Mouse (Mus musculus) stomach, embryonic 16.5 days (tissue): ENCODE results near the gene Sfswap. TPM values are rescaled to one million over a fixed set of nuclear protein-coding genes. Genes with fewer than 3 reads are reported as not detected.

Experiments
- ATAC-seq: fragments of 200-750 bp; cut with Nextera tagmentation; 2 replicates; pipeline ENCODE4 v1.8.0; 2017; ENCODE audit warnings: moderate number of reproducible peaks, moderate TSS enrichment; ENCODE audit not compliant: insufficient read depth, low FRiP score
- H3K27ac ChIP-seq: fragments of 300-500 bp; sonication (generic); 2 replicates; pipeline ENCODE4 v1.5.1; 2014; ENCODE audit warnings: low read length
- H3K27me3 ChIP-seq: fragments of 300-500 bp; sonication (generic); 2 replicates; pipeline ENCODE4 v1.6.1; 2014; ENCODE audit warnings: low read length, control low read depth, mixed read lengths; ENCODE audit not compliant: control insufficient read depth, insufficient read depth
- H3K36me3 ChIP-seq: fragments of 300-500 bp; sonication (generic); 2 replicates; pipeline ENCODE4 v1.6.1; 2014; ENCODE audit warnings: low read length; ENCODE audit not compliant: control insufficient read depth, insufficient read depth
- H3K4me1 ChIP-seq: fragments of 300-500 bp; sonication (generic); 2 replicates; pipeline ENCODE4 v1.6.1; 2014; ENCODE audit warnings: low read length, control low read depth, mixed read lengths; ENCODE audit not compliant: control insufficient read depth, insufficient read depth
- H3K4me2 ChIP-seq: fragments of 300-500 bp; sonication (generic); 2 replicates; pipeline ENCODE4 v1.6.1; 2014; ENCODE audit warnings: low read depth, low read length, mixed read lengths
- H3K4me3 ChIP-seq: fragments of 300-500 bp; sonication (generic); replicated peaks from 2 replicates; pipeline ENCODE4 v1.5.1; 2014; ENCODE audit warnings: mild to moderate bottlenecking, low read length
- H3K9ac ChIP-seq: fragments of 300-500 bp; sonication (generic); 2 replicates; pipeline ENCODE4 v1.6.1; 2014; ENCODE audit warnings: low read length
- H3K9me3 ChIP-seq: fragments of 300-500 bp; sonication (generic); replicated peaks from 2 replicates; pipeline ENCODE4 v1.6.1; 2016; ENCODE audit warnings: low read length, control low read depth; ENCODE audit not compliant: control insufficient read depth
- WGBS: fragments of 180-500 bp; shearing (Covaris S2); extraction: QIAGEN DNeasy Blood & Tissue Kit; methylation state at CpG from one replicate; pipeline ENCODE4 v1.1.7; 2014; 5-methylcytosine and 5-hydroxymethylcytosine counted together
- polyA plus RNA-seq: library from polyadenylated mRNA; unstranded; fragments of >200 nt; fragmentation: Nextera tagmentation; extraction: Ambion mirVana; gene quantifications from 2 replicates; pipeline ENCODE4 v1.2.1, GENCODE M21; 2015

Gene Sfswap
- polyA plus RNA-seq, 1 experiment from 2014 or later = 35.5 TPM

DNA sequence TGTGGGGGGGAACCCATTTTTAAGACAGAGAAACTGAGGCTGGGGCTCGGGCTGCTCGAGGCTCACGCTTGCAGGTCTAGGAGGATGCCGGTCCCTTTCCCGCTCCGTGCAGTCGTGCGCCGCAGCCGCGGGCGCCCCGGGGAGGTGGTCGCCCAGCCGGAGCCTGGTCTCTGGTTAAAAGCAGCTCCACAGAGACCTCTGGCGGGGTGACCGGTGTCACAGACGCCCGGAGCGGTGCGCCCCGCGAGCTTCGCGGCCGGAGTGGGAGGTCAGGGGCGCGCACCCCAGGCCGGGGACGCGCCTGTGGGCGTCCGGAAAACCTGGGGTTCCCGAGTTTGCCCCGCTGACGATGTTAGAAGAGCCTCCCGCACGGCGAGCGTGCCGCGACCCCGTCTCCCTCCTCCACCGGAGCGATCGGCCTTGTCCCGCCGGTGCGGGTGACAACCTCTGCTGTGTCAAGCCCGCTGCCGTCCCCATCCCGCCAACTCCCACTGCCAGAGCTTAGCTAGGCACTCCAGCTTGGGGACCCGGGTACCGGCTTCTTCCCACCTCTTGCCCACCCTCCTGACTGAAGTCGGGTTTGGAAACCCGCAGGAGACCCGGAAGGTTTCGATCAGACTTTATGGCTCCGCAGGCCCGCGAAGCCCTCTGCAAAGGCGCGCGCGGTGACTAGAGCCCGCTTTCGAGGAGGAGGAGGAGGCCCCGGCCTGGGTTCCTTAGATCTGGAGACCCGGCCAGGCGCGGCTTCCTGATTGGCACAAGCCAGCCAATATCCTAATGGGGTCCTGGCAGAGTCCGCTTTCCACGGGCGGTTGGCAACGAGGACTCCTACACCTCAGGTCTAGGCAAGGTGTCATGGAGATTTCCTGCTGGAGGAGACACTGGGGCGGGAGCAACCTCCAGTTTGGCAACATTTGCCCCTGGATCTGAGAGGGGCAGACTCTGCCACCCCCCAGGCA lies 83.8 kb downstream of the Sfswap start:
- peaks cover 9% of the 10 kb centered on the region; the same call in 1 of the 2 replicates for H3K4me1 ChIP-seq
- H3K27me3 ChIP-seq = peaks cover 16% of the 10 kb centered on the region
- peak overlapping the region; percentile 82 for H3K9ac ChIP-seq
- WGBS = under 1% methylated on average over 76 of the region's 76 CpGs
- H3K4me2 ChIP-seq = peak overlapping the region; percentile 100
- no peaks in the 10 kb centered on the region for H3K36me3 ChIP-seq
- H3K27ac ChIP-seq = no peak overlapping the region
- peak; percentile 4; the same call in 1 of the 2 replicates for ATAC-seq
- H3K4me3 ChIP-seq = peak overlapping the region; percentile 76
- H3K9me3 ChIP-seq = no peaks in the 10 kb centered on the region

DNA sequence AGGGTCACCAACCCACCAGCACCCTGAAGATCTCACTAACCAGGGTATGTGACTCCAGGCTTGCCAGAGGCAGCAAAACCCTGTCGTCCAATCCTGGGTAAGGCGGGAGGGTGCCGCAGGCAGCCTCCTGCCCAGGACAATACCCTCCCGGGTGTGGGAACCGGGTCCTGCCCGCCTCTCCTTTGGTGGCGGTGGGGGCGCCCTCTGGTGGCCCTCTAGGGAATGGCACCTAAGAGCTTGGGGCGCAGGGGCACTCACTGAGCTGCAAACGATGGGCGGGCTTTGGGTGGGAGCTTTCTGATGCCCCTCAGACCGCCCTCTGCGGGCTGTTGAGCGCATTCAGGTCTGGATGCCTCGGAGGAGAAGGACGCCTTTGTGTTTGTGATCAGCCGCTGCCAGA lies 85.0 kb downstream of the Sfswap start:
- Histone ChIP-seq H3K36me3 (no peaks in the 10 kb centered on the region), H3K4me2 (peak overlapping the region; percentile 100), H3K9ac (peak overlapping the region; percentile 40; the same call in 1 of the 2 replicates), H3K27ac (no peak overlapping the region), H3K27me3 (peaks cover 16% of the 10 kb centered on the region), H3K4me3 (peak overlapping the region; percentile 76), H3K9me3 (no peaks in the 10 kb centered on the region), H3K4me1 (peaks cover 9% of the 10 kb centered on the region; the same call in 1 of the 2 replicates)
- under 1% methylated on average over 17 of the region's 17 CpGs for WGBS
- ATAC-seq = peak; percentile 30; the same call in 1 of the 2 replicates

DNA sequence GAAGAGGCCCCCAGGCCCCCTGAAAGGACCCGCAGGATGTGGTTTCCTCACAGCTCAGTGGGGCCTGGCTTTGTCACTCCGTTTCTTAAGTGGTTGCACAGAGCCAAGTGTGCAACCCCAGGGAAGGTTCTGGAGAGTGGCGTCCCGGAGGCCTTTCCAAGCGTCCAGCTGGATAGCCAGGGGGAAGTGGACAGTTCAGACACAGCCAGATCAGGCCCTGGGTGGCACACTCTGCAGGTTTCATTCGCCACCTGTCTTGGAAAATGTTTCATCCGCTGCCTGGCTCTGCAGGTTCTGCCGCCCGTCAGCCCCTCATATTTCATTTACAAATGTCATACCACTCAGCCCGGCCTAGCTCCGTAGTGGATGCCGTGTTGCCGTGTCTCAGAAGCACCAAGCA lies 85.5 kb downstream of the Sfswap start:
- no peaks in the 10 kb centered on the region for H3K9me3 ChIP-seq
- H3K4me1 ChIP-seq = peaks cover 9% of the 10 kb centered on the region; the same call in 1 of the 2 replicates
- 0 out of 2 replicates have a peak overlapping the region, but pooled peaks have one; percentile 0 for H3K4me3 ChIP-seq
- WGBS = 46% methylated on average over 13 of the region's 13 CpGs
- no peak for ATAC-seq
- H3K36me3 ChIP-seq = no peaks in the 10 kb centered on the region
- H3K27ac ChIP-seq = no peak overlapping the region
- H3K27me3 ChIP-seq = peaks cover 16% of the 10 kb centered on the region
- H3K9ac ChIP-seq = peak overlapping the region; percentile 12; the same call in 1 of the 2 replicates
- peak overlapping the region; percentile 100 for H3K4me2 ChIP-seq

DNA sequence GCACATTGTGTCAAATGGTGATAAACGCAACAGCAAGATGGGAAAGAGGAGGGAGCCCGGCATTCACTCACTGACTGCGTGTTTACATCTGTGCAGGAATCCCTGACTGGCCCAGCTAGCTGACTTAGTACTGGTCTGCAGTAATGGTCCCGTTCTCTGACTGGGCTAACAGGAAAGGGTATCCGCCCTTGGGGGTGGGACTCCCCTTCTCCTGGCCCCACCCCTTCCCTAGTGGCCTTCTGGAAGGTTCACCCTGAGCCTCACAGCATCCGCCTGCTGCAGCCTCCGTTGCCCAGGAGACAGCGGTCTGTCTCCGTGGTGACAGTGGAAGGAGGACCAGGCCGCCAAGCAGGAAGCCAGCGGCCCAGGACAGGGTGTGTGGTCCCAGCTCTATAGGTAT lies 89.9 kb downstream of the Sfswap start:
- Histone ChIP-seq H3K4me3 (no peak overlapping the region), H3K4me1 (peaks cover 6% of the 10 kb centered on the region; the same call in 1 of the 2 replicates), H3K36me3 (no peaks in the 10 kb centered on the region), H3K27ac (no peak overlapping the region), H3K9ac (no peak overlapping the region), H3K27me3 (peaks cover under 1% of the 10 kb centered on the region; the same call in 1 of the 2 replicates), H3K4me2 (no peak overlapping the region), H3K9me3 (no peaks in the 10 kb centered on the region)
- peak; percentile 22; the same call in 1 of the 2 replicates for ATAC-seq
- WGBS = 14% methylated on average over 11 of the region's 11 CpGs

DNA sequence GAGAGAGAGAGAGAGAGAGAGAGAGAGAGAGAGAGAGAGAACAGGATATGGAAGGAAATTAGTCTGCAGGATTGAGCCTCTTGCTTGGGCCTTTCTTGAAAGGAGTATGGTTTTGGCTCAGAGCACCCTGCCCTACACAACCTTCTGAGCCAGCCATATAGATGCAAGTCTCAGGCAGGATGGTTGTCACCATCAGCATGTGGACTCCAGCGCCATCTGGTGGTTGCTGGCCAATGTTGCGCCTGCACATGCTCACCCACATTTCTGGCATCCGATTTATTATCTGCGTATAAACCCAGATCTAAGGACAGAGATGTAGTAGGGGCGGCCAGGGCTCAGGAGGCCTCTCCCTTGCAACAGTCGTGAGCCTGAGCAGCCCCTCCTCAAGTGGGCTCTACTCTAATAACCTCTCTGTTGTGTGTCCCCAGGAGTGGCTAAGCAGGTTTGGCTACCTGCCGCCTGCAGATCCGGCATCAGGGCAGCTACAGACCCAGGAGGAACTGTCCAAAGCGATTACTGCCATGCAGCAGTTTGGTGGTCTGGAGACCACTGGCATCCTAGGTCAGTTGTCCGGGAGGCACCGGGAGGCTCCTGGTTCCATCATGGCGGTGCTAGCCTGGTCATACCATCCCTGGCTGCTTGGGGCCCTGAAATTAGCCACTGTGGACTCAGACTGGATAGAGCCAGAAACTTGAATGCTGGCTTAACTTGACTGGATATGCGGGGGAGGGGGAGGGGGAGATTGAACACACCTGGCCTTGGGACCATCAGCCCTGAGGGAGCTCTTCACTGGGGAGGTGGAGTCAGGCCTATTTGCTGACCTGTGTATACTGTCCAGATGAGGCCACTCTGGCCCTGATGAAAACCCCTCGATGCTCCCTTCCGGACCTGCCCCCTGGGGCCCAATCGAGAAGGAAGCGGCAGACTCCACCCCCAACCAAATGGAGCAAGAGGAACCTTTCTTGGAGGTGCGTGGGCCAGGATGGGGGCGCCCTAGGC lies 93.4 kb downstream of the Sfswap start:
- Histone ChIP-seq H3K4me3 (no peak overlapping the region), H3K27me3 (no peaks in the 10 kb centered on the region), H3K4me1 (peaks cover 6% of the 10 kb centered on the region; the same call in 1 of the 2 replicates), H3K9me3 (no peaks in the 10 kb centered on the region), H3K27ac (no peak overlapping the region), H3K9ac (no peak overlapping the region), H3K4me2 (no peak overlapping the region), H3K36me3 (no peaks in the 10 kb centered on the region)
- 28% methylated on average over 19 of the region's 19 CpGs for WGBS
- no peak for ATAC-seq

DNA sequence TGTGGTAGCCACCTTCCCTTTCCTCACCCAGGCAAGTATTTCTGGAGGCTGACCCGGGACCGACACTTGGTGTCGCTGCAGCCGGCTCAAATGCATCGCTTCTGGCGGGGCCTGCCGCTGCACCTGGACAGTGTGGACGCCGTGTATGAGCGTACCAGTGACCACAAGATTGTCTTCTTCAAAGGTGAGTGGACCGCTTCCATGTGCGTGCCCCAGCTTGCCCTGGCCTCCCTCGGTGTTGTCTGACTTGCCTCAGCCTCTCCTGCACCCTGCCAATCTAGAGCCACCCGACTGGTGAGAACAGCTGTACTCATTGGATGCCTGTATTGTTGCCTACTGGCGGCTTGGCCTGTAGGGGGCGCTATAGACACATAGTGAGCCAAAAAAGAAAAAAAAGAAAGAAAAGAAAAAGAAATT lies 101.1 kb downstream of the Sfswap start:
- H3K4me3 ChIP-seq = no peak overlapping the region
- ATAC-seq = no peak
- H3K27me3 ChIP-seq = no peaks in the 10 kb centered on the region
- H3K36me3 ChIP-seq = no peaks in the 10 kb centered on the region
- no peak overlapping the region for H3K27ac ChIP-seq
- no peaks in the 10 kb centered on the region for H3K4me1 ChIP-seq
- H3K9me3 ChIP-seq = no peaks in the 10 kb centered on the region
- no peak overlapping the region for H3K4me2 ChIP-seq
- WGBS = 42% methylated on average over 16 of the region's 16 CpGs
- no peak overlapping the region for H3K9ac ChIP-seq

DNA sequence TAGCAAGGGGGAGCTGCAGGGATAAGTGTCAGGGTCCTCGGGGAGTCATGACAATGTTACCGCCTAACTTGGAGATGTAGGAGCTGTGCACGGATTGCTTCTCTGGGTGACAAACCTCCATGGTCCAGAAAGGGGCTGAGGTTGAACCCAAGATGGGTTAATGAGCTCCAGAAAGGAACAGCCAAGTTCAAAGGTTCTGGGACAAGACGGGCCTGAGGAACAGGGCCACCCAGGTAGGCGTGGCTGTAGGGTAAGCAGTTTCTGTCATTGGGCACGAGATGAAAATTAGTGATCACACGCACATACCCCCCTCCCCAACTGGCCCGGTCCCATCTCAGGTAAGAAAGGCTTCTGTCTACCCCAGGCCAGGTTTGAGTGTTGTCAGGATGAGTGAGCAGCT lies 106.5 kb downstream of the Sfswap start:
- Histone ChIP-seq H3K27me3 (no peaks in the 10 kb centered on the region), H3K36me3 (no peaks in the 10 kb centered on the region), H3K4me1 (no peaks in the 10 kb centered on the region), H3K9me3 (no peaks in the 10 kb centered on the region), H3K4me2 (no peak overlapping the region), H3K27ac (no peak overlapping the region), H3K4me3 (no peak overlapping the region), H3K9ac (no peak overlapping the region)
- ATAC-seq = no peak
- 76% methylated on average over 8 of the region's 8 CpGs for WGBS

DNA sequence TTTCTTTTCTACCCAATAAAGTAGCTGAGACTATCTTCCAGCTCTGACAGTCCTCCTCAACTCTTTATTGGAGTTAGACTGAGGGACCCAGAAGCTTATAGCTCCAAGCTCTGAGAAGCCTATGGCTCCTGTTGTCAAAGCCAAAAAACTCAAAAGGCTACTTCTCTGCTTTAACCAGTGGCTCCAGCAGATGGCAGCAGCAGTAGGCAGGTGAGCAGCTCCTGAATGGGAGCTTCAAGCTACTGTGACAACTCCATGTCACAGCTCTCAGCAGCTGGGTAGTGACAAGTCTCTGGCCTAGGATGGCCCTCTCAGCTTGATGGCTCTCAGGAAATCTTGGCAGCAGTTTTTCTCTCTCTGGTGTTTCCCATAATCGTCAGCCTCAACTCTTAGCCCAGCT lies 110.0 kb downstream of the Sfswap start:
- H3K36me3 ChIP-seq = no peaks in the 10 kb centered on the region
- H3K9me3 ChIP-seq = no peaks in the 10 kb centered on the region
- no peak overlapping the region for H3K27ac ChIP-seq
- H3K4me1 ChIP-seq = no peaks in the 10 kb centered on the region
- no peak for ATAC-seq
- H3K27me3 ChIP-seq = no peaks in the 10 kb centered on the region
- no peak overlapping the region for H3K4me3 ChIP-seq
- no peak overlapping the region for H3K4me2 ChIP-seq
- 15% methylated on average over 1 of the region's 1 CpGs for WGBS
- H3K9ac ChIP-seq = no peak overlapping the region
